Mouse (Mus musculus): Measurements from ENCODE around the gene Txnip.
"Not testable (repeated sequence)": the region's sequence is repeated elsewhere in the genome, so short reads cannot be mapped to it uniquely, and the experiment has no call there.

Gene Txnip

DNA sequence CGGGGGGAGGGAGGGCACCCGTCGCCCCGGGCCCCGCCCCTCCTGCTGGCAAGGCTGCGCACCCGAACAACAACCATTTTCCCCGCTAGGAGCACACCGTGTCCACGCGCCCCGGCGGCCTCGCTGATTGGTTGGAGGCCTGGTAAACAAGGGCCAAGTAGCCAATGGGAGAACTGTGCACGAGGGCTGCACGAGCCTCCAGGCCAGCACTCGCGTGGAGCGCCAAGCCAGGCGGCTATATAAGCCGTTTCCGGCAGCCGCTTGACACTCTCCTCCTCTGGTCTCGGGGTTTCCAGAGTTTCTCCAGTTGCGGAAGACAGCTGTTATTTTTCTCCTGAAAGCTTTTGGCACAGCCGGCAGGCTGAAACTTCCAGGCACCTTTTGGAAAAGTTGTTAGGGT lies at the start of gene Txnip:
Txnip (plus strand) TSS at position 264 of the 400 bp plus-strand sequence.
- peak; percentile 100 for DNase-seq (ENCODE audit: low spot score)

DNA sequence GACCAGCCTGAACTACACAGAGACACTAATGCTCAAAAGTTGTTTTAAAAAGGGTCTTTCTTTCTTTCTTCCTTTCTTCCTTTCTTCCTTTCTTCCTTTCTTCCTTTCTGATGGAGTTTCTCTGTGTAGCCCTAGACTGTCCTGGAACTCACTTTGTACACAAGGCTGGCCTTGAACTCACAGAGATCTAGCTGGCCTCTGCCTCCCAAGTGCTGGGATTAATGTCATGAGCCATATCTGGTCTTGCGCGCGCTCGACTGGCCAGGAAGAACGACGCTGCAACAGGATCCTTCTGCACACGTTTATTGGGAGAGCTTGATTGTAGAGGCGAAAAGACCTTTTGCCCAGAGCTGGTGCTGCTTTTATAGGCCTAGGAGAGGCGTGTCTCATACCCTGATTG lies 49.8 kb upstream of the Txnip start:
- not testable (repeated sequence) for DNase-seq (ENCODE audit: low spot score)

DNA sequence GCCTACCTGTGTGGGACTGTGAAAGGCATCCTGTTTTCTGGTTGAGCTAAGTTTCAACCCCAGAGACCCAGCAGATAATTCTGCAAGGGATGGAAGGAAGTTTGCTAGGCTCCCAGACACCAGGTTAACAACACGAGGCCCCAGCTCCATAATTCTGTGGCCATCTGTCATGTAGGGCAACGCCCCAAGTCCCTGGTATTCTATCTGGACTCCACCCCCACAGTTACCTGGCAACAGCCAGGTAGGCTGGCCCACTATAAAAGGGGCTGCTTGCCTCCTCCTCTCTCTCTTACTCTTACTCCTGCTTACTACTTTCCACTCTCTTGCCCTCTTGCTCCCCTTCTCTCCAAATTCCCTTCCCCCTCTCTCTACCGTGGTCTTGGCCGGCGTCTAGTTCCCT lies 37.6 kb upstream of the Txnip start:
- no peak for DNase-seq (ENCODE audit: low spot score)

DNA sequence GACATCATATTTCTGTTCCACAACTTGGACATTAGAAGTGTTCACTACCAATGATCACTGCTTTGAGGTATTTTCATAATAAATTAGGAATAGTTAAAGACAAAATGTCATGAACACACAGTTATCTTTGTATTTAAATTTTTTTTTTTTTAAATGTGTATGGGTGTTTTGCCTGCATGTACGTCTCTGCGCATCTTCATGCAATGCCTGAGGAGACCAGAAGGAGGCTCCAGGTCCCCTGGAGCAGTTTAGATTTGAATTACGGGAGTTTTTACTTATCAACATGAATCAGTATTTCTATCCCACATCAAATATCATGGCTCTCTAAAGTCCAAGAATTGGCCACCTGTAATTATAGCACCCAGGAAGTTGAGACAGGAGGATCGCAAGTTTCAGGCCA lies 35.6 kb upstream of the Txnip start:
- DNase-seq (ENCODE audit: low spot score) = no peak

DNA sequence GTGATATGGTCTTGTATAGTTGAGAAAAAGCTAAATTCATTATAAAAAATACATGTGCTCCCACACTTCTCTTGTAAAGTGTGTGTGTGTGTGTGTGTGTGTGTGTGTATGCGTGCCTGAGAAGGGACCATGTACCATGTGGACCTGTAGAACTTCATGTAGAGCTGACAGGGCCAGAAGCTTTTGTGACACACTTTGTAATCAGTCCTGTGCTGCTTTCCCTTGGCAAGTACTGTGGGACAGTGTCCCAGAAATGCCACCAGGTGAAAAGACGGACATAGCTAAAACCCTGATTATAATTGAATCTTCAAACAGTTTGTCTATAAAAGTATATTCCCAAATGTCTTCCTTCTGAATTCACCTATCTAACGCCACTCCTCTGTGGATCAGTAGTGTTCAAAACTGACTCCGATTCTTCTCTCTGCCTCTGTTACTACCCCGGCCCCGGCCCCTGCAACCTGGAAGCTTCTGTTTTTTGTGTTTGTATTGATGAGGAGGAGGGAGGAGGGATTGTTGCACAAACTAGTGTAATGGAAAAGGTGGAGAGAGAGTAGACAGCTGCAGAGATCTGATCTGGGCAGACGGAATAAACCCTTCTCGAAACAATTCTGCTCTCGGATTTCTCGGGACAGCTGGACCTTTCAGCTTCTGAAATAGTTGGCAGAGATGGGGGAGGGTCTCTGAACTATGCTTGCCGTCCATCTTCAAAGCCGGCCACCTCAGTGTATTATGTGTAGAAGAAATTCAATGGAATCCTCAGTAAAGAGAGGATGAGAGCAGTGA lies 33.5 kb upstream of the Txnip start:
- no peak for DNase-seq (ENCODE audit: low spot score)

DNA sequence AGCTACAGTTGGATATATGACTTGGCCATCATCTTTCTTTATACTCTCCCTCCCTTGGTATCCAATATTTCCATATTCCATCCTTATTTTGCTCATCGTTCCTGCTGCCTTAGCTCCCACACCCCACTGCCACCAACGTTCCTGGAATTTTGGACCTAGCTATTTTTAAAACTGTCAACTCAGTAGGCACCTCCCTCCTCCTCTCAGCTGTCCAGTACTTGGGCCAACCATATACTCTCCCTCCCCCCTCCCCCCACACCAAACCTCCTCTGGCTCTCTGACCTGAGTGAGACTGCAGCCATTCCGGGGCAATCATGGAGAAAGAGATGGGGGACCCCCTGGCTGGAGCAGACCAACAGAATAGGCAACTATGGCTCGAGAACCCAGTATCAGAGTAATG lies 32.8 kb upstream of the Txnip start, which contains the start of gene Hfe2:
Hfe2 (plus strand) TSS at position 259 of the 400 bp plus-strand sequence.
- DNase-seq (ENCODE audit: low spot score) = no peak

DNA sequence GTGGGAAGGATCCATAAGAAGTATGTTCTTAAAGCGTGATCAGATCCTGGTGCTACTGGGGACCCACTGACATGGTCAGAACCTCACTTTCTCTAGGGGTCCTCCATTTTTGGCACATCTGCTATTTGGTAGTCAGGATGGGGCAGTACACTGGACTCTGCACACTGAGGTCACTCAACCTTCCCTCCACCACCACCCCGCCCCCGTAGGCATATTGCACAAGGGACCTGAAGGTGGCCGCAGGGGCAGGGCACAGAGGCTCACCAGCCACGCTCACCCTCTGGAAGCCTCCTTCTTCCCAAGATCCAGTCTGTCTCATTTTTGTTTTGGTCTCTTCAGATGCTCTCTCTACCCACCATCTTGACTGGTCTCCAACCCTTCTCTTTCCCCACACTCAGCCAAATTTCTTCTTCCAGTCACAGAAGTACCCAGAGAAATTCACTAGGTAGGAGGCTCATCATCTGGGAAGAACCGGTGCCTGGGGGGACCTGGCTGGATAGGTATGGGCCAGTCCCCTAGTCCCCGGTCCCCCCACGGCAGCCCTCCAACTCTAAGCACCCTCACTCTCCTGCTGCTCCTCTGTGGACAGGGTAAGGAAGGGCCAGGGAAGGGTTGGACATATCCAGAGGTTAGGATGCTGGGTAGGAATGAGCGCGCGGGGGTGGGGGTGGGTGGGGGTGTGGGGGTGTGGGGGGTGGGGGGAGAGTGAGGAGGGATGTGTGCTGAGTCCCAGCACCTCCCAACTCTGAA lies 31.6 kb upstream of the Txnip start:
- DNase-seq (ENCODE audit: low spot score) = no peak

DNA sequence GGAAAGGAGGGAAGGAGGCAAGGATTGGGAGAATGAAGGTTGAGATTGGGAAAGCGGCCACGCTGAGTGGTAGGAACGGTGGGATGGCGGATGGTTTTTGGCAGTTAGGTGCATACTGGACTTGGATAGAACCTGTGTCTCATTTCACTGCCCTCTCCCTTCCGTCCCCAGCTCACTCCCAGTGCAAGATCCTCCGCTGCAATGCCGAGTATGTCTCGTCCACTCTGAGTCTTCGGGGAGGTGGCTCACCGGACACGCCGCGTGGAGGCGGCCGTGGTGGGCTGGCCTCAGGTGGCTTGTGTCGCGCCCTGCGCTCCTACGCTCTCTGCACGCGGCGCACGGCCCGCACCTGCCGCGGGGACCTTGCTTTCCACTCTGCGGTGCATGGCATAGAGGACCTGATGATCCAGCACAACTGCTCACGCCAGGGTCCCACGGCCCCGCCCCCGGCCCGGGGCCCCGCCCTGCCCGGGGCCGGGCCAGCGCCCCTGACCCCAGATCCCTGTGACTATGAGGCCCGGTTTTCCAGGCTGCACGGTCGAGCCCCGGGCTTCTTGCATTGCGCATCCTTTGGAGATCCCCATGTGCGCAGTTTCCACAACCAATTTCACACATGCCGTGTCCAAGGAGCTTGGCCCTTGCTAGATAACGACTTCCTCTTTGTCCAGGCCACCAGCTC lies 30.8 kb upstream of the Txnip start:
- DNase-seq (ENCODE audit: low spot score) = no peak

DNA sequence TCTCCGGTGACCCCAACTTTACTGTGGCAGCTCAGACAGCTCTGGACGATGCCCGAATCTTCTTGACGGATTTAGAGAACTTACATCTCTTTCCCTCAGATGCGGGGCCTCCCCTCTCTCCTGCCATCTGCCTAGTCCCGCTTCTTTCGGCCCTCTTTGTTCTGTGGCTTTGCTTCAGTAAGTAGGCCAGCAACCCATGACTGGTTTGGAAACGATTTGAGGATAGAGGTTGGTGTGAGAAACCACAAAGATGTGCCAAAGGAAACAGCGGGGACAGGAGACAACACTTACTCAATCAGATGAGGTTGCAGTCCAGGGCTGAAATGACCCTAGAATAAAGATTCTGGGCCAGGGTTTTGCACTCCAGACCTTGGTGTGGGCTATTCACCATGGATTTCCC lies 29.3 kb upstream of the Txnip start:
- no peak for DNase-seq (ENCODE audit: low spot score)

DNA sequence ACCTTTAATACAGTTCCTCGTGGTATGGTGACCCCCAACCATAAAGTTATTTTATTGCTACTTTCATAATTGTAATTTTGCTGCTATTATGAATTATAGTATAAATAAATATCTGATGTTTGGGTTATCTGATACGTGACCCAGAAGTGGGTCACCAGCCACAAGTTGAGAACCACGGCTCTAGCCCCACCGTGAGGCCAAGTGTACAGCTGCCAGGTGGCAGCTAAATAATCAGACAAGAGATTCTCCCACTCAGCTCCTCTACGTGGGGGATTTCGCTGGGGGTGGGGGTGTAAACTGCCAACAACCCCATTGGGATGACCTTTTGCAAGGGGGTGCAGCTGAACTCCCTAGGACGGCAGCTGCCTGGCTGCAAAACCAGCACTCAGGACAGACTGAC lies 25.7 kb upstream of the Txnip start:
- DNase-seq (ENCODE audit: low spot score) = no peak

DNA sequence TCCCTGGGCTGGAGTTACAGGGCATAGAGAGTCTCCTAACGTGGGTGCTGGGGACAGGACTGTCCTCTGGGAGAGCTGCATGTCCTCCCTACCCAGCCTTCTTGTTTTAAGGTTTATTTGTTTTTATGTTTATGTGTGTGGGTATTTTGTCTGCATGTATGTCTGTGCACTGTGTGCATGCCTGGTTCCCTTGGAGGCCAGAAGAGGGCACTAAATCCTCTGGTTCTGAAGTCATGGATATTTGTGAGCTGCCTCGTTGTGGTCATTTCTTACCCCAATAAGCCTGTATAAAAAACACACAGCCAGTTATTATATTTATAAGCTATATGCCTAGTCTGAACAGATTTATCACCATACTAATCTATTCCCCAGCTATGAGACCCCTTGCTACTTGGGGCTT lies 23.5 kb upstream of the Txnip start:
- DNase-seq (ENCODE audit: low spot score) = no peak

DNA sequence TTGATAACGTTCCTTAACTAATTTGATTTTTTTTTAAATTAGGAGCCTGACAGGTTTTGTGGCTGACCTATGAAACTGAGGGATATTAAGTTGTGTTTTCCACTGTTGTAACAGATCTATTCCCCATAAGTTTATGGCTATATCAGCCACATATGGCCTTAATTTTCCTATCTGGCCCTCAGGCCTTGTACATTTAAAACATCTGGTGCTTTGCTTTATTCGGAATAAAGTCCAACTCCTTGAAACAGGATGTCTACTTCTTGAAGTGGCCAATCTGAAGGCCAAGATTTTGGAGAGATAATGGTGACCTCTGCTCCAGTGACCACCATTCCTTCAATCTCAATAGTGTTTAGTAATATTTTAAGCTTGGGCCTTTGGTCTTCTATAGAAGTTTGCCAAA lies 18.4 kb upstream of the Txnip start:
- DNase-seq (ENCODE audit: low spot score) = no peak

DNA sequence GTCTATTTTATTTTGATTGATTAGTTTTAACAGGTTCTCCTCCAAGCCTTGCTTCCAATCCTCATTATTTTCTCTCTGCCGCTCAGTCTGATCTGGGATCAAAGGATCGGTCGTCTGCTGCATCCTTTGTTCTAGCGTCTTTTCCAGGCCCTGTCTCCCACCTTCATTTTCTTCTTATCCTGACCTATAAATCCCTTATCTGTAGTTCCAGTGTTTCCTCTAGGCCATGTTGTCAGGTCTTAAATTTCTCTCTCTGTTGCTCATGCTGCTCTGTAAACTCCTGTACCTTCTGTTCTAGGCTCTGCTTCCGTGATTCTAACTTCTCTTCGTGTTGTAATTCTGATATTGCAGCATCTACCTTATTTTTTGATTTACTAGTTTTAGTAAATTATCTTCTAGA lies 17.0 kb upstream of the Txnip start:
- no peak for DNase-seq (ENCODE audit: low spot score)

DNA sequence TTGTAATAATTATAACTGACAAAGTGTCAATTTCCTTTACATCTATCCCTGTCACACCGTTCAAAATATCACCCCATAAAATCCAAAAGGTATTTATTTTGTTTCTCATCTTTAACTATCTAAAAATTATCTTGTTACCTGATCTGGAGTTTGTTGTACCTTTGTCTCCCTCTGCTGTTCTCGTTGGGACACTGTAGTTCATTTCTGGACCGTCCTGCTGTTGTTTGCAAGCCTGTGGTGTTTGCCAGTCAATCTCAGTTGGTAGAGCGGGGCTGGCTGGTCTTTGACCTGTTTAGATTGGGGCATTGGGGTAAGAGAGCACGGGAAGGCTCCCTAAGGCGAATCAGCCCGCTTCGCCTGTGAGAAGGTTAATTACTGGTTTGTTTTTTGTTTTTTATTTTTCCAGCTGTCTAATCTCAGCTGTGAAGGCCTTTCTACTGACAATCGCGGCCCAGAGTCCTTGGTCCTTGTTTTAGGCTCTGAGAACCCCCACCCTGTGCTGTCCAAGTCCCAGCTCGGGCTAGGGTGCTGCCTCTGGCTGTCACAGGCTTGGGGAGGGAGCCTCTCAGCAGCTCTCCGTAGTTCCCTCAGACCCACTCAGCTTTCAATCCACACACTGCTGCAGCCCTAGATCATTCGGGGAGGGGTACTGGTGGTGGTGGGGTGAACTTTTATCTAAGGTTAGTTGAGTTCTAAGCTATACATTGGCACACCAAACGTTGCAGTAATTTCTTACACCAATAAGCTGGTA lies 16.3 kb upstream of the Txnip start:
- DNase-seq (ENCODE audit: low spot score) = no peak

DNA sequence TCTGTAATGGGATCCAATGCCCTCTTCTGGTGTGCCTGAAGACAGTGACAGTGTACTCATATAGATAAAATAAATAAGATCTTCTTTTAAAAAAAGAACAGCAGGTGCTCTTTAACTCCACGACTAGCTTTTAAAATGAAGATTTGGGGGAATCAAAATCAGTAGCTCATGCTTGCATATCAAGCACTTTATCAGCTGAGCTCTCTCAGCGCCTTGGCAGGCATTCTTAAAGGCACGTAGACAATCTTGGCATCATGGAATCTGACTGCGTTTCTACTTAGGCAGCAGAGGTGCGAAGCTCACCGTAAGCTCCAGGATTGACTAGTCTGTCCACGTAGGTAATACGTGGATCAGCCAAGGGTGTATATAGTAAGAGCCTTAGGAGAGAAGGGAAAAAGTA lies 15.2 kb upstream of the Txnip start:
- no peak for DNase-seq (ENCODE audit: low spot score)

DNA sequence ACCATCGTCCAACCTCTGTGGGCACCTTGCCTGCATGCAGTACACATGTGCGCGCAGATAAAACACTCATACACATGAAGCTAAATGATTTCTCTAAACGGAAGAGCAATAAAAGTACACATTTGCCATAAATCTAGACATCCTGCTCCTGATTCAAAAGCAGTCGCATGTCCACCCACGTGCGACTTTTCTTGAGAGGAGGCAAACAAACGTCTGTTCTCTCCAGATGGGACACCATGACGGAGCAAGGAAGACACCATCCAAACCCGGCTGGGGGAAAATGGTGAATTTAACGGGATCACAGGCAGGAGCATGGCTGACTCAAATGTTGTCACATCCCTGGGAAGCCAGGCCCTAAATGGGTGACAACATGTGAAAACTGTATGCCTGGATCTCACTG lies 14.4 kb upstream of the Txnip start:
- DNase-seq (ENCODE audit: low spot score) = no peak

DNA sequence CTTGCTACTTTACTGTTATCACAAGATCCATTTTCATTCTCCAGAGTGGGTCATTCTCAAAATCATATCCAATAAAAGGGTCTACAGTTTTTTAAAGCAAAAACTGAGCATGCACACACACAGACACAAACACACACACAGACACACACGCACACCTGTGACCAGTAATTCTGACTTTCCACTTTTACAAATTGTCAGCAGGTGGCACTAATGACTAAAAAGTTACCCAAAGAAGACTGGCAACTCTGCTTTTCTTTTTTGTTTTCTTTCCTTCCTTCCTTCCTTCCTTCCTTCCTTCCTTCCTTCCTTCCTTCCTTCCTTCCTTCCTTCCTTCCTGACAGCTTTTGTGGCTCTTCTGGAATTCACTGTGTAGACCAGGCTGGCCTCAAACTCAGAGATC lies 12.2 kb upstream of the Txnip start:
- DNase-seq (ENCODE audit: low spot score) = no peak

DNA sequence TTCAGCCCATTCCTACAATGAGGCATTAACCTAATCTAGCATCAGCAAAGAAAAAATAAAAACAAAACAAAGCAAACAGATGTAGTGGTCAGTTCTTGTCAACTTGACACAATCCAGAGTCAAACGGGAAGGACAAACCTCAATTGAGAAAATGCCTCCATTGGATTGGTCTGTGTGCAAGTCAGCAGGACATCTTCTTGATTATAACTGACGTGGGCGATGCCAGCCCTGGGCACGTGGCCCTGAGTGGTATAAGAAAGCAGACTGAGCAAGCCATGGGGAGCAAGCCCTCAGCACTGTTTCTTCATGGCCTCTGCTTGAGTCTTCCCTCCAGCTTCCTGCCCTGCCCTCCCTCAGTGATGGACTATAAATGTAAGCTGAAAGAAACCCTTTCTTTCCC lies 10.9 kb upstream of the Txnip start:
- DNase-seq (ENCODE audit: low spot score) = no peak

DNA sequence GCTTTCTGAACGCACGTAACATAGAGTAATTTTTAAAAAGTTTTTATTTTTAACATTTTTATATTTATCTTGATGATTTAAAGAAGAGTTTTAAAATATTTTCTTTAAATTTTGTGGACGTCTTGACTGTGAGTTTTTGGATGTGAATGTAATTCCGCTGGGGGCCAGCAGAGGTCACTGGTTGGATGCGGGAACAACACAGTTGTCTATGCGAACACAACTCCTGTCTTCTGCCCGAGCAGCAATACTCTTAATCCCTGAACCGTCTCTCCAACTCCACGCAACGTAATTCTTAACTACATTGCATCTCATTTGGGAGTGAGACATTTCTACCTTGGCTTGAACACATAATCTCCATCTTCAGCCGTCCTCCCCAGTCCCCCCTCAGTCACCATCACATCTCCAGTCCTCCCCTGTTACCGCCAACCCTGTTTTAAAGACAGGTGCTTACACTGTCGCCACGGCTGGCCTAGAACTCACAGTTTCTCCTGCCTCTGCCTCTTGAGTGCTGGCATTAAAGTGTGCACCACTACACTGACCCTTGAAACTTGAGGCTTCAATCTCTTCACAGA lies 10.3 kb upstream of the Txnip start:
- peak; percentile 84 for DNase-seq (ENCODE audit: low spot score)

DNA sequence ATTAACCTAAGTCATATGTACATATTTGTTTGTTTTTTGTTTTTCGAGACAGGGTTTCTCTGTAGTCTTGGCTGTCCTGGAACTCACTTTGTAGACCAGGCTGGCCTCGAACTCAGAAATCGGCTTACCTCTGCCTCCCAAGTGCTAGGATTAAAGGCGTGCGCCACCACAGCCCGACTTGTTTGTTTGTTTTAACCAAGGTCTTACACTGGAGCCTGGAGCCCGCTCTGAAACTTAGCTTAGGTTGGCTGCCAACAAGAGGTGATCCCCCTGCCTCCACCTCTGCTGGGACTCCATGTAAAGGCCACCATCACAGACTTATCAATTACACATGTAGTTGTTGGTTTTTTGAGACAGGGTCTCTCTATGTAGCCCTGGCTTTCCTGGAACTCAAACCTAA lies 8.9 kb upstream of the Txnip start:
- DNase-seq (ENCODE audit: low spot score) = no peak

DNA sequence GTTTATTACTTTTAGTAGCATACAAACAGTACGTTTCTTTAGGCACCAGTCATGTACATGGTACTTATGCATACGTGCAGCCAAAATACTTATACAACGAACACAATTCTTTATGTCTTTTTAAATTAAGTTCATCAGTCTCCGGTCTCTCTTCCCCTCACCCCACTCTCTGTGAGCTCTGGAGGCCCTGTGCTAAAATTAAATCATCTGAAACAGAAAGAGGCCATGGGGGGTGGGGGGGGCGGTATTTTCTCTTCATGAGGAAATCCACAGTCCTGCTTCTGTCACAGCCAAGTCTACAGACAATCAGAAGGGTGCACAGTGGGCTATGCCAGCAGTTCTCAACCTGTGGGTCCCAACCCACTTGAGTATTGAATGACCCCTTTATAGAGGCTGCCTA lies 8.4 kb upstream of the Txnip start:
- no peak for DNase-seq (ENCODE audit: low spot score)

DNA sequence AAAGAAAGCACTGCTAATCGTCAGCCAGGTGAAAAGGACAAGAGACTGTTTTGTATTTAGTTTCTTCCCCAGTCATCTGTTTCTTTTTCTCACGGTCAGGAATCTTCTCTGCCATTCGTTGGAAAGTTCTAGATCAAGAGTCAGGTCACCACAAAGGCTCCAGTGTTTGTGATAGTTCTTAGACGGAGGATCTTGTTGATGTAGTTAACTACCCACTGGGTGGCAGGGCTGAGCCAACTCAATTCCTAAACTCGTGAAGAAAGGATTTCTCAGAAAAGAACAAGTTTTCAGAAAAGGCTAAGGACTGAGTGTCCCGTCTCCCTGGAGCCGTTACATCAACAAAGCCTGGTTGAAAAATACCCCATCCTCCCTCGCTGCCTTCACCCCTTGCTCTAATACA lies 6.6 kb upstream of the Txnip start:
- peak; percentile 65 for DNase-seq (ENCODE audit: low spot score)
